Mouse (Mus musculus) E14TG2a.4 (cell line): ENCODE measurements at regions not wholly inside any gene's neighbourhood (a gene's known extent, or its start where the extent isn't known, plus 50 kb on each side); places are given as distances from the start of the nearest gene placed in this dataset.

ENCODE experiments used
- CTCF ChIP-seq: conservative IDR thresholded peaks from 2 replicates; pipeline ENCODE4 v1.5.1; 2014; ENCODE audit warnings: low read length
- NANOG ChIP-seq: IDR thresholded peaks from 2 replicates; pipeline ENCODE4 v1.6.1; 2014; ENCODE audit warnings: borderline replicate concordance, low read length, mixed read lengths

GRCm38 (mm10) chr6:101735107-101735506 lies 357.4 kb upstream of the Pdzrn3 start:
- TF ChIP-seq CTCF (no peak), NANOG (no peak)
